Mouse (Mus musculus) mammary gland, adult 2 months (tissue): ENCODE results near the gene Irx6. TPM values are rescaled to one million over a fixed set of nuclear protein-coding genes. Genes with fewer than 3 reads are reported as not detected.

ENCODE experiments used
- polyA plus RNA-seq: library from polyadenylated mRNA; depleted of rRNA; stranded (reverse); fragments of >200 nt; gene quantifications from 2 replicates; pipeline ENCODE4 v1.2.3, GENCODE M21; 2012; ENCODE audit warnings: low replicate concordance; rRNA removed

The Irx6 gene
- 0.07 TPM in 1 of 2 replicates, not detected in the other for polyA plus RNA-seq

DNA sequence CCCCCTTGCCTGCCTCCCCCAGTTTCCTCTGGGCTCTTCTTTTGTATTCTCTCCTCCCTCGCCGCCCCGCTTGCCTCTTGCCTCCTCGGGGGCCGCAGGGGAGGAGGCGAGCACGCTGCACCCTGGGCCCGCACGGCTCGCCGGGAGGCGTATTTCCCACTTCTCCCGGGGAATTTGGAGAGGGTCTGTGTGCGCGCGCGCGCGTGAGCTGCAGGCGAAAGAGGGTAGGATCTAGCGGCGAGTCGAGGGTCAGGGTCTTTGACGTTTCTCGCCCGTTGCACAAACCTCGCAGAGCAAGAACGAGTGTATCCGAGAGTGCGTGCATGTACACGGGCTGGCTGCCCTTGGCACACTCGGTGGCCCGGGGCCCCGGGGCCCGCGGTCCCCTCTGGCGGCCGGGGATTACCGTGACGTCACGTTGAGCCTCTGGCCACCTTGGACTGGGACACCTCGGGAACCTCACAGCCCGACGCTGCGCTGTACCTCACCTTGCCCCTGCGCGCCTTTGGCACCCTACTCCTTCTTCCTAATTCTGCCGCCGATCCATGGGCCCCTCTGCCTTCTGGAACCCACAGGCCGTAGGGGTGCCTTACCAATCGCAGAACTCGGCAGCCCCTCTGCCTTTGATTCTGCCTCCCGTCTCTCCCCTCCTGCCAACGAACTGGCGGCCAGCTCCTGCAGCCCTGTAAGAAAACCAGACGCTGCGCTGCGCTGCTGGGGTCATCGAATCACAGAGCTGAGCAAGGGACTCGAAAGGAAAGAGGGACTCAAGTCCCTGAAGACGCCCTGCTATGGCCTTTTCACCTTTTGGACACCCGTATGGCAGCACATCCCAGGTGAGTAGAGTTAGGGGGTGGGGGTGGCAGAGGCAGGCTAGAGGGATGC is at the start of gene Irx6:
Gene Irx6, plus strand, starts transcription at position 45 of the 885 bp plus-strand sequence.

Other genes with a start within 250 kb of the Irx6 start
- 485 and 511 TPM in 2 replicates for gene Mmp2, start 153.0 kb downstream of the Irx6 start, polyA plus RNA-seq
- 4.1 and 4.3 TPM in 2 replicates for gene Lpcat2, start 181.1 kb downstream of the Irx6 start, polyA plus RNA-seq
- gene Capns2, start 227.1 kb downstream of the Irx6 start, polyA plus RNA-seq = 2.9 TPM in 1 of 2 replicates, not detected in the other